ENCODE assay signal across 8 mouse cellular contexts in the genomic region with DNA sequence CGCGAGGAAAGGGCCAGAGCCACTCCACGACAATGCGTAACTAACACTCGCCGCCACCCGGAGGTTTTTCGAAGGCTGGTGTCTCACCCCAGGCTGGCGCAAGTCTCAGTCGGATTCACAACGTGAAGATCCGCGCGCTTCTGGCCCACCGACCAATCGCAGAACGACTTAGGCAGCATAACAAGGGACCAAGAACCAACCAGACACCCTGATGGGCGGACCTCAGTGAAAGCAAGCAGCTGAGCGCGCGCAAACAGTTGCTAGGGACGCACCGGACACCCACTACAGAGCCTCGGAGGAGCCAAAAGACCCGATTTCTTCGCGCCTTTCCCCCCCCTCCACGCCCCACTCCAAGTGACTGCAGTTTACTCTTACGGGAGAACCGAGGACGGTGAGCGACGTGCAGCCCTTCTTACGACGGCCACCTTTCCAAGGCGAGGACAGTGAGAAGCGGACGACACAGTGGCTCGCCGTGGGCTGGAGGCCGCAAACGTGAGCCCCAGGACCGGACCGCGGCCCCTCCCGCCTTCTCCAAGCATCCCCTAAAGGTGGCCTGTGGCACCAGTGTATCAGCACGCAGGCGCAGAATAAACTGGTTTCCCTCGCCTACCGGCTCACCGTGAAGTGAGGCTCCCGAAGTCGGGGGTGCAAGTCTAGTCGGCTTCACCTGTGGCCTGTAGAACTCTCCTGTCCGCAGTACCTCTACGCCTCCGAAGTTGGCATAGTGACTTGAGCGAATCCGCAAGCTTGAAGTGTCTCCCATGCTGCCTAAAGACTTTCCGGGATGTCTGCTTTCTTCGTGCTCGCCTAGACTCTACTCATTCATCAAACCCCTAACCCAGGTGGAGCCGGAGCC. TPM values are rescaled to one million over a fixed set of nuclear protein-coding genes. Genes with fewer than 3 reads are reported as not detected.
DNase-seq lines count a peak whose midpoint lies in the region; ATAC-seq lines count a peak whose summit lies in the region.

Gene Ppp1r7 (plus strand): TSS at position 207 of the 856 bp plus-strand sequence.
Gene Pask (minus strand): TSS at position 835 of the 856 bp plus-strand sequence.

- peak within 1 kb of the TSS; percentile 74 for H3K9ac ChIP-seq in hindbrain, embryonic 12.5 days

- no peaks in the 10 kb centered on the region for H3K27me3 ChIP-seq in hindbrain, embryonic 12.5 days

- WGBS in hindbrain, embryonic 12.5 days = under 1% methylated on average over 63 of the region's 63 CpGs

- ATAC-seq in hindbrain, embryonic 12.5 days (ENCODE audit: low FRiP score) = peak; percentile 95

- peak within 1 kb of the TSS; percentile 71 for H3K27ac ChIP-seq in hindbrain, embryonic 12.5 days

- peak within 1 kb of the TSS; percentile 83 for H3K4me3 ChIP-seq in hindbrain, embryonic 12.5 days

- DNase-seq in NIH3T3 (ENCODE audit: low read depth) = peak; percentile 98
- peak; percentile 96 to 97 for DNase-seq in cerebellum, postnatal 10 days
- peak; percentile 93 to 94 for DNase-seq in frontal cortex, postnatal 10 days (ENCODE audit: low spot score in 2 of 2)
- DNase-seq in layer of hippocampus, postnatal 14 days (ENCODE audit: low spot score in 2 of 2) = peak; percentile 91 to 97
- peak; percentile 94 for DNase-seq in lung, postnatal 14 days
- peak; percentile 96 for DNase-seq in retina, adult 2 months (ENCODE audit: low read depth, low spot score)
- DNase-seq in thymus, postnatal 36 days = peak; percentile 87 to 93

- peaks cover 20% of the 10 kb centered on the region for H3K4me1 ChIP-seq in hindbrain, embryonic 12.5 days

- H3K4me2 ChIP-seq in hindbrain, embryonic 12.5 days (replicated peaks) = peak within 1 kb of the TSS; percentile 85

- peaks cover 13% of the 10 kb centered on the region; the same call in 1 of the 2 replicates for H3K36me3 ChIP-seq in hindbrain, embryonic 12.5 days

- no peaks in the 10 kb centered on the region for H3K9me3 ChIP-seq in hindbrain, embryonic 12.5 days (replicated peaks)

RNA-seq across cellular contexts. Expression of gene Ppp1r7, which starts in this region (rescaled TPM):
- polyA plus RNA-seq in hindbrain, embryonic 12.5 days (2016; fragmentation: Nextera tagmentation; extraction: Ambion mirVana) = 70.6 and 72.6 TPM in 2 replicates
- 10 to 100 TPM; 57.5 to 64.3 TPM for total RNA-seq in layer of hippocampus, postnatal 14 days (2021)

RNA-seq across cellular contexts. Expression of gene Pask, which starts in this region (rescaled TPM):
- 15.2 and 15.9 TPM in 2 replicates for polyA plus RNA-seq in hindbrain, embryonic 12.5 days (2016; fragmentation: Nextera tagmentation; extraction: Ambion mirVana)
- total RNA-seq in layer of hippocampus, postnatal 14 days (2021) = 1 to 10 TPM; 5.2 to 6.7 TPM

Comparison
In these comparisons a context has a peak if more than half of its experiments do, and no peak if none do; other contexts are left out.
1. Peak in every context shown above with its lines: DNase-seq, ATAC-seq, H3K4me3 ChIP-seq and H3K27ac ChIP-seq.